Mouse (Mus musculus) lung, postnatal 14 days (tissue): ENCODE measurements around the gene Mcoln2.

Source experiments
- DNase-seq: peaks from one replicate; pipeline ENCODE4 v3.0.0; 2021

Mcoln2 gene

DNA sequence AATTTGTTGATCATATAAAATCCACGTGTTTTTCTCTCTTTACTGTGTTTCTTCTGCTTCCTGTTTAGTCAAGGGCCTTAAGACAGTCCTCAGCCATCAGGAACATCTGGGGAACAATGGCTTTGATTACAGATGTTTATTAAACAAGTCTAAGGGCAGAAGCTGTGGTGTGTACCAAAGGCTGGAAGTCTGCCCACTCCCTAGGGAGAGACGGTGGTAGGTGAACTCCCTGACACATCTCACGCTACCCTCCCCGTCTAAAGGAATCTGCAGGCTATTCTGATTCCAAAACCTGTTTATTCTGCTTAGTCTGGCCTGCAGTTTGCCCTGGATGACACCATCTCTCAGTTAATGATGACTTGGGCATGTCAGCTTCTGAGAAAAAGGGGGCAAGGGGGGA lies 84.1 kb downstream of the Mcoln2 start:
- peak; percentile 37 for DNase-seq

DNA sequence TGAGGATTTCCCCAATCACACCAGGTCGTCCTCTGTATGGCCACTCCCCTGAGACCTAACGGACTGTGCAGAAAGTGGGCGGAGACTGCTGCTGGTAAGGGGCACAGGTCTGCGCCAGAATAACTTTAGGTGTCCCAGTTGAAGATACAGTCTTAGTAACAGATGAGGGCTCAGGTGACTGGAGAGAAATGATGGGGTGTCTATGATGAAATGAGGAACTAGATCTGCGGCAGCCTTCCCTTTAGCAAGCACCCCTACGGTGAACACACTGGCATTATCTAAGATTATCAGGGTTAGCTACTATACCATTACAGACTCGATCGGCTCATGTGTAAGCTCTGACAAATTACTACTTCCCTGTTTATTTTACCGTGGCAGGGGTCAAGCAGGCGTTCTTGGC lies 84.9 kb downstream of the Mcoln2 start:
- DNase-seq = no peak

DNA sequence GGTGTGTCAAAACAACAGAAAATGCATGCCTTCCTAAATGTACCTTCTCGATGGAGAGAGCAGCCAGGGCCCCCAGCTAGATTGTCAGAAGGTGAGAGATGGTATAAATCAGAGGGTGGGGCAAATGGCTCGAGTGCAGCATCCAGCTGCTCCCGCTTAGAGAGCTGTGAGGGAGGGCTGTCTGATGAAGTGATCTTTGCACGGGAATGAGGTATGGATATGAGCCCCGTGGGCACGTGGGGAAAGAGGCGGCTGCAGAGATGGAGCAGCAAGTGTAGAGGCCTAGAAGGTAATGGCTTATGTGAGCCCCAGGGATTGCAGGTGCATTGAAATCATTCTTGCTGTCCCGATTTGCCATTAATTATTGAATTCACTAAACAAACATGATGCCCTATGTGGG lies 86.6 kb downstream of the Mcoln2 start:
- no peak for DNase-seq

DNA sequence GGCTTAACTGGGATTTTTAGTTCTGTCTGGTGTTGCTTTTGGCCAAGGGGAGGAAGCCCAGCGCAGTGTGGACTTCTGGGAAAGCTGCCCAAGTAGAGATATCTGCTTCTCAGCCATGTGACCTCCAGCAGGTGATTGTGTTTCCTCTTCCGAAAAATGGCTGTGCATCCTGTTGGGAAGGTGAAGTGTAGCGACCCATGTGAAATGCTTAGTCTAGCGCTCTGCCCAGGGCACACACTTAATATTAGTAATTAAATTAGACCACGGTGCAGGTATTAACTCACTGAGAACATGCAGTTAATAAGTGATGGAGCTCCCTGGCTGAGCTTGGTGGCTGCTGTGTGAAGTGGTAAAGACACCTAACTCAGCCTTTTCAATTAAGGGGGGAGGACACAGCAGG lies 88.0 kb downstream of the Mcoln2 start:
- DNase-seq = no peak

DNA sequence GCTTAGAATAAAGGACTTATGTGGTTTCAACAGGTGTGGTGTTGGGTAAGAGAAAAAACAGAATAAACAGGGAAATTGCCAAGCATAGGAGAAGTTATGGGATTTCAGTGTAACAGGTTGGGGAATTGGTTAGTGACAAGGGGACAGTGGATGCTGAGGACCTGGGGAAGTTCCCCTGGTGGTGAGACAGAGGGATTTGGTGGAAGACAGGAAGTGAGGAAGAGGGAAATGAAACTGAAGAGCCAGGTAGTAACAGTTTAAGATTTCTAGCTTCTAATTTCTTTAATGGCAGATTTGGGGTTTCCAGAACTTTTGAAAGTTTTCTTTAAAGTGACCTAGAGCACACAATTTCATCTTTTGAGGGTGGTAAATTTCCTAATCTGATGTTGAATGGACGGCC lies 95.0 kb downstream of the Mcoln2 start:
- no peak for DNase-seq
